22 mouse cellular contexts compared by ENCODE assay signal in genomic region chr1:43374946-43375345, GRCm38 (mm10).
DNase-seq lines count a peak whose midpoint lies in the region; ATAC-seq and TF ChIP-seq lines count a peak whose summit lies in the region.
"Had no signal": no experiment of that assay in that cellular context is flagged by ENCODE, and none has a peak within 500 bp of the region (broad histone marks: within the 10 kb centered on the region; RNA-seq: fewer than 3 reads in every experiment).

No protein-coding gene starts in this region.

- no peak for TF ChIP-seq EP300 in MEL (IDR thresholded peaks at IDR 0.05; ENCODE audit: low read depth in 1 of 2, low read length in 2 of 2)

- H3K4me2 ChIP-seq in intestine, embryonic 15.5 days (replicated peaks): no peak overlapping the region
- H3K4me2 ChIP-seq: hindbrain, embryonic 14.5 days; liver, embryonic 11.5 days; midbrain, embryonic 15.5 days; neural tube, embryonic 13.5 days had no signal

- H3K36me3 ChIP-seq in MEL (ENCODE audit: control insufficient read depth in 1 of 2, insufficient read depth in 2 of 2, low read length in 2 of 2): no peaks in the 10 kb centered on the region
- H3K36me3 ChIP-seq in splenic B cell, adult 2 months (ENCODE audit: control insufficient read depth, insufficient read depth, low read length, poor library complexity, severe bottlenecking): no peaks in the 10 kb centered on the region
- no peaks in the 10 kb centered on the region for H3K36me3 ChIP-seq in intestine, embryonic 15.5 days
- H3K36me3 ChIP-seq: forebrain, embryonic 10.5 days; midbrain, embryonic 15.5 days; neural tube, embryonic 13.5 days had no signal

- H3K4me3 ChIP-seq in MEL (ENCODE audit: control insufficient read depth in 1 of 2, insufficient read depth in 1 of 2, low read depth in 2 of 2, low read length in 2 of 2): no peak overlapping the region
- H3K4me3 ChIP-seq in intestine, embryonic 15.5 days (replicated peaks): no peak overlapping the region
- H3K4me3 ChIP-seq: forebrain, embryonic 10.5 days; heart, adult 2 months; midbrain, embryonic 15.5 days; neural tube, embryonic 13.5 days had no signal

- H3K4me1 ChIP-seq in MEL (ENCODE audit: control insufficient read depth in 1 of 2, insufficient read depth in 2 of 2, low read length in 2 of 2): no peaks in the 10 kb centered on the region; a peak in 1 of 4 replicates
- no peaks in the 10 kb centered on the region for H3K4me1 ChIP-seq in intestine, embryonic 15.5 days (replicated peaks)
- H3K4me1 ChIP-seq: midbrain, embryonic 15.5 days; neural tube, embryonic 13.5 days had no signal

- 74% methylated on average over 5 of the region's 5 CpGs for WGBS in intestine, embryonic 15.5 days

- intact Hi-C loops in gastrocnemius, postnatal 36 days (cut with DNase I): no loop called here

- no peak for TF ChIP-seq CTCF in MEL (IDR thresholded peaks at IDR 0.05 in 2 of 3, conservative IDR thresholded peaks at IDR 0.05 in 1 of 3; ENCODE audit: control insufficient read depth in 1 of 3, insufficient read depth in 1 of 3, low read depth in 2 of 3, low read length in 3 of 3, poor library complexity in 1 of 3, severe bottlenecking in 1 of 3)

- no peak for TF ChIP-seq POLR2A in MEL (IDR thresholded peaks at IDR 0.05; ENCODE audit: control insufficient read depth in 1 of 2, insufficient read depth in 1 of 2, low read depth in 1 of 2, low read length in 2 of 2, poor library complexity in 1 of 2)

- ATAC-seq in intestine, embryonic 15.5 days: no peak
- ATAC-seq: forebrain, postnatal 0 days; midbrain, embryonic 15.5 days had no signal

- DNase-seq in spleen, adult 18-20 months: peak; percentile 9 to 20
- DNase-seq in spleen, postnatal 14 days (ENCODE audit: low spot score in 2 of 2): no peak
- peak; percentile 58 for DNase-seq in MEL (ENCODE audit: low read depth, low spot score)
- DNase-seq in induced T-regulatory cell, adult 2 months (ENCODE audit: low read depth): peak; percentile 22
- peak; percentile 87 for DNase-seq in splenic B cell, adult 2 months (ENCODE audit: low read depth, low spot score)
- DNase-seq in gastrocnemius, postnatal 36 days: no peak
- DNase-seq: cerebellum, adult 11 months; cerebellum, postnatal 10 days; forebrain, postnatal 0 days; gastrocnemius, postnatal 14 days; heart, adult 2 months; kidney, adult 8-10 months; kidney, postnatal 10 days; lung, adult 18-20 months; lung, postnatal 14 days; thymus, postnatal 4 days had no signal

- H3K9ac ChIP-seq in MEL (ENCODE audit: control insufficient read depth, low read depth, low read length, poor library complexity, severe bottlenecking): no peak overlapping the region
- no peak overlapping the region for H3K9ac ChIP-seq in intestine, embryonic 15.5 days
- H3K9ac ChIP-seq: forebrain, postnatal 0 days; hindbrain, embryonic 14.5 days; midbrain, embryonic 15.5 days; neural tube, embryonic 13.5 days had no signal

- no peaks in the 10 kb centered on the region for H3K9me3 ChIP-seq in MEL (replicated peaks; ENCODE audit: insufficient read depth, low read length)
- no peaks in the 10 kb centered on the region for H3K9me3 ChIP-seq in intestine, embryonic 15.5 days
- H3K9me3 ChIP-seq: forebrain, embryonic 10.5 days; midbrain, embryonic 15.5 days; neural tube, embryonic 13.5 days had no signal

- no peaks in the 10 kb centered on the region for H3K79me2 ChIP-seq in MEL (ENCODE audit: control insufficient read depth, insufficient read depth, low read length, poor library complexity)

- TF ChIP-seq RAD21 in MEL (IDR thresholded peaks at IDR 0.05; ENCODE audit: low read depth, low read length): no peak

- H3K27me3 ChIP-seq in MEL (ENCODE audit: control insufficient read depth in 1 of 2, insufficient read depth in 2 of 2, low read length in 2 of 2): no peaks in the 10 kb centered on the region
- H3K27me3 ChIP-seq in splenic B cell, adult 2 months (ENCODE audit: control insufficient read depth, insufficient read depth, low read length, poor library complexity, severe bottlenecking): no peaks in the 10 kb centered on the region
- H3K27me3 ChIP-seq in intestine, embryonic 15.5 days (replicated peaks): no peaks in the 10 kb centered on the region
- H3K27me3 ChIP-seq: midbrain, embryonic 15.5 days; neural tube, embryonic 13.5 days had no signal

- H3K27ac ChIP-seq in MEL (ENCODE audit: control insufficient read depth, low read depth, low read length): no peak overlapping the region
- no peak overlapping the region for H3K27ac ChIP-seq in intestine, embryonic 15.5 days
- H3K27ac ChIP-seq: forebrain, embryonic 10.5 days; heart, adult 2 months; hindbrain, embryonic 14.5 days; midbrain, embryonic 15.5 days; neural tube, embryonic 13.5 days had no signal

TF ChIP-seq in MEL, 35 proteins besides CTCF, POLR2A, EP300 and RAD21:
- TF ChIP-seq POLR2AphosphoS5 (IDR thresholded peaks at IDR 0.05; ENCODE audit: borderline replicate concordance, low read depth, low read length): no peak
- TF ChIP-seq ZNF384 (IDR thresholded peaks at IDR 0.05; ENCODE audit: low read depth, low read length): peak; percentile 46; the same call in 1 of the 2 replicates
- TF ChIP-seq TBP (IDR thresholded peaks at IDR 0.05; ENCODE audit: low read depth, low read length): no peak
- TF ChIP-seq ZMIZ1 (IDR thresholded peaks at IDR 0.05; ENCODE audit: low read depth, low read length): no peak
- TF ChIP-seq ZKSCAN1 (IDR thresholded peaks at IDR 0.05; ENCODE audit: low read depth, low read length): no peak
TF ChIP-seq in MEL: peak in this region for 1.

Comparison
In these comparisons a context has a peak if more than half of its experiments do, and no peak if none do; other contexts are left out.
1. DNase-seq: peak in spleen, adult 18-20 months (2 of 2), MEL (single experiment), induced T-regulatory cell, adult 2 months (single experiment) and splenic B cell, adult 2 months (single experiment); none in spleen, postnatal 14 days (0 of 2) and gastrocnemius, postnatal 36 days (0 of 2).